Mouse (Mus musculus) small intestine, adult 2 months (tissue): ENCODE measurements around the gene Cacnb4. TPM values are rescaled to one million over a fixed set of nuclear protein-coding genes. Genes with fewer than 3 reads are reported as not detected.
A peak's percentile ranks its signal among the peaks of the same experiment; 100 is the strongest.

Source experiments
- H3K27ac ChIP-seq: fragments of 200-500 bp; 2 replicates; pipeline ENCODE4 v1.5.1; 2012; ENCODE audit warnings: low read depth, low read length, control low read depth, inconsistent platforms; ENCODE audit not compliant: insufficient read depth
- H3K27me3 ChIP-seq: fragments of 200-500 bp; 2 replicates; pipeline ENCODE4 v1.6.1; 2012; ENCODE audit warnings: mild to moderate bottlenecking, moderate library complexity, low read length, inconsistent platforms; ENCODE audit not compliant: control insufficient read depth, insufficient read depth
- H3K36me3 ChIP-seq: fragments of 200-500 bp; 2 replicates; pipeline ENCODE4 v1.6.1; 2012; ENCODE audit warnings: mild to moderate bottlenecking, low read length, control low read depth, inconsistent platforms; ENCODE audit not compliant: control insufficient read depth, insufficient read depth
- H3K4me1 ChIP-seq: fragments of 200-500 bp; 2 replicates; pipeline ENCODE4 v1.6.1; 2012; ENCODE audit warnings: low read length, inconsistent platforms, mixed read lengths; ENCODE audit not compliant: control insufficient read depth, insufficient read depth, insufficient read length
- H3K4me3 ChIP-seq: fragments of 200-500 bp; 2 replicates; pipeline ENCODE4 v1.5.1; 2012; ENCODE audit warnings: low read depth, mild to moderate bottlenecking, control low read depth, inconsistent platforms, low read length, moderate library complexity
- CTCF ChIP-seq: fragments of 200-500 bp; IDR thresholded peaks from 2 replicates; pipeline ENCODE4 v1.5.1; 2012; ENCODE audit warnings: low read depth, mild to moderate bottlenecking, control low read depth, inconsistent platforms, low read length, moderate library complexity, mixed read lengths; ENCODE audit not compliant: insufficient replicate concordance, insufficient read length; ENCODE audit errors: extremely low read depth
- POLR2A ChIP-seq: fragments of 200-500 bp; IDR thresholded peaks from 2 replicates; pipeline ENCODE4 v1.6.1; 2012; ENCODE audit warnings: low read depth, mild to moderate bottlenecking, control low read depth, inconsistent platforms, low read length, moderate library complexity
- WGBS: fragments of 180-500 bp; shearing (Covaris S2); methylation state at CpG from one replicate; pipeline ENCODE4 v1.1.7; 2018; 5-methylcytosine and 5-hydroxymethylcytosine counted together
- polyA plus RNA-seq: library from polyadenylated mRNA; depleted of rRNA; stranded (reverse); fragments of >200 nt; gene quantifications from 2 replicates; pipeline ENCODE4 v1.2.3, GENCODE M21; 2012

The Cacnb4 gene
- polyA plus RNA-seq, 1 experiment = 0.03 TPM

DNA sequence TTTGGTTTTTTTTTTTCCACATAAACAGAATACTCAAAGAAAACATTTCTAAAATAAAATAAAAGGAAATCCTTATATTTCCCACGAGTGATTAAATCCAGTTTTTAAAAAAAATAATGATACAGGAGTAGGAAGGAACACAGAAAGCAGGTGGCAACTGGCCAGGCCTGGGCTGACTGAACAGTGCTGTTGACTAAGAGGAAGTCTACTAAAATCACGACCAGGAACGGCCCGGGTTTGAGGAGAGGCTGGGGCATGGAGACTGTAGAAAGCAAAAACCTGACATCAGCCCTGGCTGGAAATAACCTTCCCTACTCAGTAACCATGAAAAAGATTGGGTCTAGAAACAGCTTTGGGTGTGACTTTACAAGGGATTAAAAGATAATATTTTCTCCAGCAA is 48.4 kb downstream of the Cacnb4 start:
- WGBS = 54% methylated on average over 4 of the region's 4 CpGs
- no peaks in the 10 kb centered on the region for H3K36me3 ChIP-seq
- no peaks in the 10 kb centered on the region for H3K27me3 ChIP-seq
- no peak overlapping the region for H3K4me3 ChIP-seq
- no peak for TF ChIP-seq CTCF
- no peak for TF ChIP-seq POLR2A
- H3K27ac ChIP-seq = no peak overlapping the region
- H3K4me1 ChIP-seq = peaks cover 2% of the 10 kb centered on the region; the same call in 1 of the 2 replicates

GRCm38 (mm10) chr2:52626266-52626665 is 50.4 kb downstream of the Cacnb4 start:
- 89% methylated on average over 3 of the region's 3 CpGs for WGBS
- peaks cover 2% of the 10 kb centered on the region; the same call in 1 of the 2 replicates for H3K4me1 ChIP-seq
- H3K4me3 ChIP-seq = no peak overlapping the region
- no peaks in the 10 kb centered on the region for H3K27me3 ChIP-seq
- TF ChIP-seq POLR2A (no peak), CTCF (no peak)
- no peak overlapping the region for H3K27ac ChIP-seq
- H3K36me3 ChIP-seq = no peaks in the 10 kb centered on the region

- Histone ChIP-seq H3K27me3 (no peaks in the 10 kb centered on the region), H3K4me3 (no peak overlapping the region), H3K27ac (no peak overlapping the region), H3K4me1 (peaks cover 2% of the 10 kb centered on the region; the same call in 1 of the 2 replicates), H3K36me3 (no peaks in the 10 kb centered on the region)
- no peak for TF ChIP-seq CTCF
- TF ChIP-seq POLR2A = no peak
- WGBS = 57% methylated on average over 6 of the region's 6 CpGs
Observed at GRCm38 (mm10) chr2:52625731-52626130, 50.9 kb downstream of the Cacnb4 start.

DNA sequence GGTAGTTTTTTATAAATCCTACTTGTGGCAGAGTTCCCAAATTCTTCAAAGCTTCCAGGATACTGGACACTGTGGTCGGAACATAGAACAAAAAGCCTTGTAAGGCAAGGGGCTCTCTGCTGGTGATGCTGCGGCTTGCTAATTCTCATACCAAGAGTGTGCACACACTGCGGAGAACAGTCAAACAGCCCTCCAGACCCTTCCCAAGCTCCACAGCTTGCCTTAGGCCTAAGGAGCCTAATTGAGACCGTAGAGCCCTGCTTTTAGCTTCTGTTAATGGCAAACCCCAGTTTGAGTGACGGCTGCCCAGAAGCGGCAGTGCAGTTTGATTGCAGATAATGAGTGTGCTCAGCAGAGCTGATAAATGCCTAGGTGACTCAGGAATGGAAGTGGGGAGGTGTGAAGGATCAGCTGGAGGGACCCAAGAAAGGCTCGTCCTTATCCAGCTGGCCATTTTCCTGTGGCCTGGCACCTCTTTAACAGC is 52.7 kb downstream of the Cacnb4 start:
- H3K27ac ChIP-seq = peak overlapping the region; percentile 16
- TF ChIP-seq POLR2A = no peak
- no peak for TF ChIP-seq CTCF
- peaks cover 2% of the 10 kb centered on the region; the same call in 1 of the 2 replicates for H3K4me1 ChIP-seq
- H3K27me3 ChIP-seq = 0 out of 2 replicates have a peak, but pooled peaks cover 2% of the 10 kb centered on the region
- H3K36me3 ChIP-seq = no peaks in the 10 kb centered on the region
- no peak overlapping the region for H3K4me3 ChIP-seq
- WGBS = 31% methylated on average over 7 of the region's 7 CpGs

DNA sequence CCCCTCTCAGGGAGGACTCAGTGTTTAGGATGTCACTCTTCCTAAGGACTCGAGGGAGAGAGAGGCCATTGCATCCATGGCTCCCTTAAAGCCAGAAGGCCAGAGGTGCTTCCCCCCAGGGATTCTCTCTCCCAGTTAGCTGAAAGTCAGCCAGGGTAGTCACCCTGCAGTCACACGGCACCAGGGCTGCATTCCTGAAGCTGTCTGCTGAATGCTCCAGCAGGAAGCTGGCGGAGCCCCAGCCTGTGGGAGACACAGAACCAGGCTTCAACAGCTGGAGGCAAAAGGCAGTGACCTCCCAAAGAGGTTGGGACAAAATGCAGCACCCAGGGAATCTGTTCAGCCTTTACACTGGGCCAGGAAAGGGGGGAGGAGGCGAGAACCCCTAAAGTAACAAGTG is 53.2 kb downstream of the Cacnb4 start:
- WGBS = 62% methylated on average over 4 of the region's 4 CpGs
- H3K4me3 ChIP-seq = no peak overlapping the region
- peaks cover 2% of the 10 kb centered on the region; the same call in 1 of the 2 replicates for H3K4me1 ChIP-seq
- peaks cover 2% of the 10 kb centered on the region; the same call in 1 of the 2 replicates for H3K27me3 ChIP-seq
- H3K36me3 ChIP-seq = no peaks in the 10 kb centered on the region
- TF ChIP-seq POLR2A (no peak), CTCF (no peak)
- H3K27ac ChIP-seq = no peak overlapping the region

DNA sequence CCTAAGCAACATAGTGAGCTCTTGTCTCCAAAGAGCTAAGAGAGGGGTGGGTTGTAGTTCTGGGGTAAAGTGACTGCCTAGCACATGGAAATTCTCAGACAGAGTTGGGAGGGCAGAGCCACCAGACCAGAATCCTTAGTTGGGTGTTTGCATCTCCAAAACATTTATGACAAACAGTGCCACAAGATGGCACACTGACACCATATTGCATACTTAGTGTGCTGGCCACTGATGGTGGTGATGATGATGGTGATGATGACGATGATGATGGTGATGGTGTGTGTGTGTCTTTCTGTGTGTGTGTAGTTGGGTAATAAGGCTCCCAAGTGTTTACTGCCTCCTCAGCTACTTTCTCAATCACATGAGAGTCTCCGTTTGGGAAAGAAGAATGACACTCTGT is 54.0 kb downstream of the Cacnb4 start:
- H3K27ac ChIP-seq = no peak overlapping the region
- no peak for TF ChIP-seq CTCF
- WGBS = 67% methylated on average over 2 of the region's 2 CpGs
- H3K4me1 ChIP-seq = peaks cover 2% of the 10 kb centered on the region; the same call in 1 of the 2 replicates
- H3K27me3 ChIP-seq = peaks cover 2% of the 10 kb centered on the region; the same call in 1 of the 2 replicates
- no peak overlapping the region for H3K4me3 ChIP-seq
- H3K36me3 ChIP-seq = no peaks in the 10 kb centered on the region

DNA sequence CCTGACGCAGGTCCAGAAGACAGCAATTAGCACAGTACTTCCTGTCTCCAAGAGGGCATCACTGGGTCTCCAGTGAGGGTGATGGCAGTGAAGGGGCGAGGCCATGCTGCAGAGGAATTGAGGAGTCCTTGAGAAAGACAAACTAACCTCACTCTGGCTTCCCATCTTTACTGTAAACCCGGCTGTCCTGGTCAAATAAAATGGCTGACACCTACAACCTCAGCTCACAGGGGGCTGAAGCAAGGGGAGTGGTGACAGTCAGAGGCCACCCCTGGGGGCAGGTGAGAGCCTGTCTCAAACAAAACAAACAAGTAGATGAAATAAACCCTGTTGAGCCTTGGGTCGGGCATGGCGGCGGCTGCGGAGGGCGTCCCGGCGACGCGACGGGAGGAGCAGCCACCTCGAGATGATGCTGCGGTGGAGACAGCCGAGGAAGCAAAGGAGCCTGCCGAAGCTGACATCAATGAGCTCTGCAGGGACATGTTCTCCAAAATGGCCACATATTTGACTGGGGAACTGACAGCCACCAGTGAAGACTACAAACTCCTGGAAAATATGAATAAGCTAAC is 57.1 kb downstream of the Cacnb4 start:
- 30% methylated on average over 17 of the region's 17 CpGs for WGBS
- Histone ChIP-seq H3K27me3 (peaks cover 2% of the 10 kb centered on the region; the same call in 1 of the 2 replicates), H3K4me3 (peak overlapping the region; percentile 22; the same call in 1 of the 2 replicates), H3K4me1 (peaks cover 2% of the 10 kb centered on the region; the same call in 1 of the 2 replicates), H3K36me3 (no peaks in the 10 kb centered on the region), H3K27ac (no peak overlapping the region)
- TF ChIP-seq POLR2A = no peak
- no peak for TF ChIP-seq CTCF
